Mouse (Mus musculus): ENCODE measurements around the gene Rint1. TPM values are rescaled to one million over a fixed set of nuclear protein-coding genes. Genes with fewer than 3 reads are reported as not detected.
A peak's percentile ranks its signal among the peaks of the same experiment; 100 is the strongest.

Rint1 gene
- polyA plus RNA-seq, 1 experiment from 2014 or later = 48.3 TPM

GRCm38 (mm10) chr5:23782051-23782810, 5.3 kb upstream of the Rint1 start:
- H3K4me3 ChIP-seq = peak overlapping the region; percentile 86
- peaks cover 19% of the 10 kb centered on the region for H3K4me1 ChIP-seq
- ATAC-seq (ENCODE audit: insufficient number of reproducible peaks, insufficient read depth, low FRiP score, low TSS enrichment, low read depth) = no peak
- H3K27me3 ChIP-seq = no peaks in the 10 kb centered on the region
- 47% methylated on average over 8 of the region's 8 CpGs for WGBS
- H3K36me3 ChIP-seq = peaks cover 4% of the 10 kb centered on the region; the same call in 1 of the 2 replicates
- H3K4me2 ChIP-seq = peak overlapping the region; percentile 77
- H3K9me3 ChIP-seq = no peaks in the 10 kb centered on the region
- peak overlapping the region; percentile 88 for H3K9ac ChIP-seq
- H3K27ac ChIP-seq = no peak overlapping the region

DNA sequence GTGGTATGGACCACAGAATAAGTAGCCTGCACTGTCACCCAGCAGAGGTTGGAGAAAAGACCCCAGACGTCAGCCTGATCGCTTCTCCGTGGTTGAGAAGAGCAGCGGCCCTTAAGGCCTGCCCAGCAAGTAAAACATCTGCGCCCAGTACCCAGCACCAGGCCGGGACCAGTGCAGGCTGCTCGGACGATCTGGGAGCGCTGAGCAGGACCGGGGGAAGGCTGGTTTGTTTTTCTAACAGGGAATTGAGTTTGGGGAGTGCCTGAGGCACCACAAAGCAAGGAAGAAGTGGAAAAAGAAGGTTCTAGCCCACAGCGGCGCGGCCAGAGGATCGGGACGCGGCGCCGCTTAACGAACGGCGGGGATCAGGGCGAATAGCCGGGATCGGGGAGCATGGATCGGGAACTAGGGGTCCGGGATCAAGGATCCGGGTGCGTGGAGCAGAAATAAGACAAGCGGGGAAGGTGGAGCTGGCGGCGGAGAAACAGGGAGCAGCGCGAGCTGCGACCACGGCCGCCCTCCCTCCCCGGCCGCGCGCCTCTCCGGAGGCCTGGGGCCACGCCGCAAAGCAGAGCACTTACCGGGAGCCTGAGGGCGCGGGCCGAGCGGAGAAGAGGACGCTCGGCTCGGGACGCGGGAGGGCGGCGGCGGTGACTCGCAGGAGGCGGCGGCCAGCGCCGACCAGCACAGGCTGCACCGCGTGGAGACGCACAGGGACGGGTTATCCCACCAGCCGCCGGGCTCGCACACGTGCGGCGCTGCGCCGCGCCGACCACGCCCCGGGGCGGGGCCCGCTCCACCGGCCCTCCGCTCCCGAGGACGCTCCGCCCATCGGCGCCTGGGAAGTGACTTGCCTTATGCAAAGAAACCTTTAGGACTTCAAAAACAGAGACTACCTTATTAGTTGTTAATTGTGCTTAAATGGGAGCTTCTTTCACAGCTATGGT, 4.3 kb upstream of the Rint1 start, which contains the start of gene Pus7:
Gene Pus7 (minus strand): TSS at position 781 of the 947 bp plus-strand sequence.
- Histone ChIP-seq H3K4me3 (peak within 1 kb of the TSS; percentile 86), H3K27ac (no peak within 1 kb of the TSS; the same call in 1 of the 2 replicates), H3K9ac (peak within 1 kb of the TSS; percentile 88), H3K4me1 (peaks cover 20% of the 10 kb centered on the region), H3K9me3 (no peaks in the 10 kb centered on the region), H3K27me3 (no peaks in the 10 kb centered on the region), H3K4me2 (peak within 1 kb of the TSS; percentile 77), H3K36me3 (no peaks in the 10 kb centered on the region)
- whole genome bisulfite sequencing = under 1% methylated on average over 83 of the region's 86 CpGs
- peak; percentile 85 for ATAC-seq (ENCODE audit: insufficient number of reproducible peaks, insufficient read depth, low FRiP score, low TSS enrichment, low read depth)

DNA sequence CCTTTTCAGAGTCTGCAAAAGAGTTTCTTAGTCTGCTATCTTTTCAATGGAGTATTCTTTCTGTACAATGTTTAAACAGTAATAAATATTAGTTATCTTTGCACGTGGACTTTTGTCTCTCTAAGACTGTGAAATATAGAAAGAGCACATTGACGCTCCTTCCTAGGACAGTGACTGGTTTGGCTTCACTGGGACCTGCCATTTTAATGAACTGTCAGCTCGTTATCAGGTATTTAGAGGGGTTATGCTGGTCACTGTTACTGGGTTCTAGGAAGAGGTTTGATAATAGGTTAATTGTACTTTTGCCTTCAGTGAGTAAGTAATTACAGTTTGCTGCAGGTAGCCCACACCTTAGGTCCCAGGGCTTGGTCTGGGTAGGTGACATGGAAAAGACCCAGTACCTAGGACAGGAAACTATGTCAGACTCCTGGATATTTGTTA, 899 bp downstream of the Rint1 start:
- H3K9ac ChIP-seq = peak overlapping the region; percentile 95
- H3K27me3 ChIP-seq = no peaks in the 10 kb centered on the region
- H3K36me3 ChIP-seq = peaks cover 26% of the 10 kb centered on the region
- H3K9me3 ChIP-seq = no peaks in the 10 kb centered on the region
- H3K4me2 ChIP-seq = peak overlapping the region; percentile 88
- ATAC-seq (ENCODE audit: insufficient number of reproducible peaks, insufficient read depth, low FRiP score, low TSS enrichment, low read depth) = no peak
- H3K4me3 ChIP-seq = peak overlapping the region; percentile 97
- peaks cover 9% of the 10 kb centered on the region for H3K4me1 ChIP-seq
- H3K27ac ChIP-seq = 0 out of 2 replicates have a peak overlapping the region, but pooled peaks have one; percentile 60
- WGBS = 48% methylated on average over 3 of the region's 3 CpGs

DNA sequence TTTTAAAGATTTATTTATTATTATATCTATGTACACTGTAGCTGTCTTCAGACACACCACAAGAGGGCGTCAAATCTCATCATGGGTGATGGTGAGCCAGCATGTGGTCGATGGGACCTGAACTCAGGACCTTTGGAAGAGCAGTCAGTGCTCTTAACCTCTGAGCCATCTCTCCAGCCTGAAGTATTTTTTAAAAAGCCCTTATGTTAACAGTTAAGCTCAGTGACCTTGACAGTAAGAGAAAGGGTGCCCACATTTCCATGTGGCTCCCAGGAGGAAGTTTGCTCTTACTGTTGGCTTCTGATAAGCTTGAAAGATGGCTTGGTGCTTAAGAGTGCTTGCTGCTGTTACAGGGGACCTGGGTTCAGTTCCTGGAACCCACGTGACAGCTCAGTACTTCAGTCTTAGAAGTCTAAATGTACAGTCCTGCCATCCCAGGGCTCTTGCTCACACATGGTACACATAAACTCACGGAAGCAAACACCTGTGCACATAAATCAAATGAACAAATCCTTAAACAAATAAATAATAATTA, 1.6 kb downstream of the Rint1 start:
- Histone ChIP-seq H3K4me3 (no peak overlapping the region; the same call in 1 of the 2 replicates), H3K27ac (no peak overlapping the region), H3K9ac (no peak overlapping the region), H3K9me3 (no peaks in the 10 kb centered on the region), H3K27me3 (no peaks in the 10 kb centered on the region), H3K4me2 (no peak overlapping the region), H3K36me3 (peaks cover 30% of the 10 kb centered on the region), H3K4me1 (peaks cover 9% of the 10 kb centered on the region)
- no peak for ATAC-seq (ENCODE audit: insufficient number of reproducible peaks, insufficient read depth, low FRiP score, low TSS enrichment, low read depth)
- 82% methylated on average over 4 of the region's 4 CpGs for WGBS

DNA sequence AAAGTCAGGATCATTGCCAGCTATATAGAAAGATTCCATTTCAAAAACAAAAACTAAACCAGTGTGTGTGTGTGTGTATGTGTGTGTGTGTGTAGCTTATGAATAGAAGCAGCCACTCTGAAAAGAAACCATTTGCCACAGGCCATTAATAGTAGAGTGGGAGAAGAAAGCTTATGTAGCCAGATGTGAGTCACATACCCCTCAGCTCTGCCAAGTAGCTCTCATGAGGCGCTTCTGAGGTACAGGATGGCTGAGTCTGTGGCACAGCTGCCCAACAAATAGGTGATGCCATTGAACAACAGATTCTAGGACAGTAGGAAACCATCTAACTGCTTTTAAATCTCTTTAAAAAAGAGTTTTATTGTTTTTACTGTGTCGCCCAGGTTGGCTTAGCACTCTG, 5.2 kb downstream of the Rint1 start:
- Histone ChIP-seq H3K27me3 (no peaks in the 10 kb centered on the region), H3K4me1 (peaks cover 6% of the 10 kb centered on the region), H3K9me3 (no peaks in the 10 kb centered on the region), H3K36me3 (peaks cover 57% of the 10 kb centered on the region), H3K4me2 (no peak overlapping the region), H3K9ac (0 out of 2 replicates have a peak overlapping the region, but pooled peaks have one; percentile 22), H3K27ac (no peak overlapping the region), H3K4me3 (no peak overlapping the region)
- WGBS = 93% methylated on average over 2 of the region's 2 CpGs
- ATAC-seq (ENCODE audit: insufficient number of reproducible peaks, insufficient read depth, low FRiP score, low TSS enrichment, low read depth) = no peak

- Histone ChIP-seq H3K4me1 (no peaks in the 10 kb centered on the region), H3K27ac (no peak overlapping the region), H3K9ac (no peak overlapping the region), H3K27me3 (no peaks in the 10 kb centered on the region), H3K4me3 (no peak overlapping the region), H3K4me2 (no peak overlapping the region), H3K36me3 (peaks cover 90% of the 10 kb centered on the region), H3K9me3 (no peaks in the 10 kb centered on the region)
- 84% methylated on average over 5 of the region's 5 CpGs for WGBS
- no peak for ATAC-seq (ENCODE audit: insufficient number of reproducible peaks, insufficient read depth, low FRiP score, low TSS enrichment, low read depth)
Observed at GRCm38 (mm10) chr5:23814841-23815240, 27.3 kb downstream of the Rint1 start.

- 95% methylated on average over 15 of the region's 15 CpGs for WGBS
- no peaks in the 10 kb centered on the region for H3K4me1 ChIP-seq
- no peak overlapping the region for H3K4me3 ChIP-seq
- no peak overlapping the region for H3K4me2 ChIP-seq
- ATAC-seq (ENCODE audit: insufficient number of reproducible peaks, insufficient read depth, low FRiP score, low TSS enrichment, low read depth) = no peak
- H3K27ac ChIP-seq = no peak overlapping the region
- no peak overlapping the region for H3K9ac ChIP-seq
- no peaks in the 10 kb centered on the region for H3K9me3 ChIP-seq
- peaks cover 79% of the 10 kb centered on the region for H3K36me3 ChIP-seq
- no peaks in the 10 kb centered on the region for H3K27me3 ChIP-seq
Observed at GRCm38 (mm10) chr5:23816681-23817080, 29.2 kb downstream of the Rint1 start.

DNA sequence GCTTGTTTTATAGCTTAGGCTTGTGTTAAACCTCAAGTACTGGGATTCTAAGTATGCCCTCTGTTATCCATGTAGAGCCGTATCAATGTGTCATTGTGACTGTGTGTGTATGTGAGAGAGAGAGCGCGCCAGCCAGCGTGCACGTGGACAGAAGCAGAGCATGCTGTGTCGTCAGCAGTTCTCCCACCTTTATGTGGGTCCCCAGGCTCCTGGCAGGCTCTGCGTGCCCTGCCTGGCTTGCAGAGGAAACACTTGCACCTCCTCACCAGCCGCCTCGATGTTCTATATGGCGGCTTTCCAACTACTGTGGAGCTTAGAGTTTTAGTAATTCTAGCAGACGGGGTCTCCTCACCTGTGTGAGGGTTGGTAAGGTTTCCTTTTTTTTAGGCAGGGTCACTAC, 34.8 kb downstream of the Rint1 start:
- no peak for ATAC-seq (ENCODE audit: insufficient number of reproducible peaks, insufficient read depth, low FRiP score, low TSS enrichment, low read depth)
- 81% methylated on average over 11 of the region's 11 CpGs for WGBS
- Histone ChIP-seq H3K9me3 (no peaks in the 10 kb centered on the region), H3K9ac (no peak overlapping the region), H3K27me3 (no peaks in the 10 kb centered on the region), H3K4me1 (no peaks in the 10 kb centered on the region), H3K36me3 (peaks cover 26% of the 10 kb centered on the region), H3K27ac (no peak overlapping the region), H3K4me3 (no peak overlapping the region), H3K4me2 (no peak overlapping the region)

DNA sequence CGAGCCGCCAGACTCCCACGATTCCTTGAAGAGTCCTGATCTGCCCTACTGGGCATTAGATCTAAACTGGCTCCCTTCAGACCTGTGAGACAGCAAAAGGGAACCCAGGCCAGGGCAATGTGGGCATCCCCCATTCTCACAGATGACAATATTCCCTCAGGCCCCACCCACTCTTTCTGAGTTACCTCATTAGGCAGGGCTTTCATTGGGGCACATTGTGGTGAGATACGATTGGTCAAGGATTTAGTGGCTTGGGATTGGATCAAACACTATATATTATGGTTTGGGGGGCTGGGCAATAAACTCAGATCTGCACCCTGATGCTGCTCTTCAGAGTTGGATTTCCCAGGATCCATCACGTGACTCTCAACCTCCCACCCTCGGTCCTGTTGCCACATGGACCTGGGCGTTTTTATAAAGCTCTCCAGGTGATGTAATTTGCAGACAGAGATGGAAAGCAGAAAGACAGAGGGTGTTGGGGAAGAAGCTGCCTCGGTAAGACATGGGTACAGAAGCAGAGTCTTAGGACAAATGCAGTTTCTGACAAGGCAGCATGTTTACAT, 36.7 kb downstream of the Rint1 start:
- 0 out of 2 replicates have a peak, but pooled peaks cover 7% of the 10 kb centered on the region for H3K27me3 ChIP-seq
- H3K9me3 ChIP-seq = no peaks in the 10 kb centered on the region
- whole genome bisulfite sequencing = 83% methylated on average over 8 of the region's 8 CpGs
- no peak overlapping the region for H3K27ac ChIP-seq
- no peak overlapping the region for H3K9ac ChIP-seq
- H3K36me3 ChIP-seq = peaks cover 11% of the 10 kb centered on the region
- H3K4me2 ChIP-seq = no peak overlapping the region
- H3K4me1 ChIP-seq = no peaks in the 10 kb centered on the region
- no peak for ATAC-seq (ENCODE audit: insufficient number of reproducible peaks, insufficient read depth, low FRiP score, low TSS enrichment, low read depth)
- H3K4me3 ChIP-seq = no peak overlapping the region

DNA sequence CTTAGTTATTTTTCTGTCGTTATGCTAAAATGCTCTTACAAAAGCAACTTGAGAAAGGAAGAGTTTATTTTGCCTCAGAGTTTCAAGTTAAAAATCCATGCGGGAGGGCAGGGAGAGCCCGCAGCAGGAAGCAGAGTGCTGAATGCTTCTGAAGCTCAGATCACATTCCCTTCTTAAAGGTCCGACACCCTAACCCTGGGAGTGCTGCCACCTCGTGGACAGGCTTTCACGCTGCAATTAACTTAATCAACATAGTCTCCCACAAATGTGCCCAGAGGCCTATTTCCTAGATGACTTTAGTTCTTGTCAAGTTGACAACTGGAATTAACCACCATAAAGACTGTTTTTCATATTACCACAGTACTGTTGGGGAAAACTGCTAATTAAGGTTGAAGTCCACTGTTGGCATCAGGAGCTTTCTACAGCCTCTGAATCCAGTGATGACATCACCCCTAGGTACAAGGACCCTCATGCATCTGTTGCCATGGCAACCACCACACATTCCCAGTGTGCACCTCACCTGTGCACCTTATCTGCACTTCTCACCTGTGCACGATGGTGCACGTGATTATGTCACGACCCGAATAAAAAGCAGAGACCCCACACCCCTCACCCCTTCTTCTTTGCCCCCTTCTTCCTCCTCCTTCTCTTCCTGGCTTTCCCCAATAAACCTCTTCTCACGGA, 39.0 kb downstream of the Rint1 start:
- no peak overlapping the region for H3K9ac ChIP-seq
- H3K4me3 ChIP-seq = no peak overlapping the region
- no peaks in the 10 kb centered on the region for H3K4me1 ChIP-seq
- WGBS = 37% methylated on average over 11 of the region's 11 CpGs
- ATAC-seq (ENCODE audit: insufficient number of reproducible peaks, insufficient read depth, low FRiP score, low TSS enrichment, low read depth) = no peak
- H3K4me2 ChIP-seq = no peak overlapping the region
- H3K27ac ChIP-seq = no peak overlapping the region
- H3K36me3 ChIP-seq = no peaks in the 10 kb centered on the region
- H3K9me3 ChIP-seq = no peaks in the 10 kb centered on the region
- peaks cover 21% of the 10 kb centered on the region for H3K27me3 ChIP-seq
